Comparison of ENCODE assay signal across 10 mouse cellular contexts in genomic region chr10:66607141-66607540, GRCm38 (mm10).
"Had no signal": no experiment of that assay in that cellular context is flagged by ENCODE, and none has a peak within 500 bp of the region (broad histone marks: within the 10 kb centered on the region; RNA-seq: fewer than 3 reads in every experiment).

No protein-coding gene starts in this region.

- ATAC-seq: lung, postnatal 0 days; midbrain, embryonic 13.5 days; midbrain, embryonic 15.5 days had no signal

- DNase-seq: lung, adult 2 months; lung, postnatal 14 days; lung, postnatal 36 days; right cerebral cortex, postnatal 14 days; thymus, adult 2 months; thymus, postnatal 25 days; thymus, postnatal 4 days had no signal
